Mouse (Mus musculus): Measurements from ENCODE around the gene Rps10. TPM values are rescaled to one million over a fixed set of nuclear protein-coding genes. Genes with fewer than 3 reads are reported as not detected.

The Rps10 gene
- polyA plus RNA-seq (2015; fragmentation: Nextera tagmentation; extraction: Ambion mirVana): 578 and 594 TPM in 2 replicates

GRCm38 (mm10) chr17:27636132-27637020 lies at the start of gene Rps10:
Rps10 (minus strand) TSS chr17:27636669.
- Histone ChIP-seq H3K4me1 (replicated peaks) (peaks cover 49% of the 10 kb centered on the region), H3K27ac (replicated peaks) (peak within 1 kb of the TSS; percentile 93), H3K9ac (peak within 1 kb of the TSS; percentile 89), H3K9me3 (no peaks in the 10 kb centered on the region), H3K27me3 (no peaks in the 10 kb centered on the region), H3K4me2 (peak within 1 kb of the TSS; percentile 97), H3K4me3 (peak within 1 kb of the TSS; percentile 70), H3K36me3 (peaks cover 23% of the 10 kb centered on the region)
- ATAC-seq (ENCODE audit: low read depth): no peak
- WGBS: 19% methylated on average over 18 of the region's 18 CpGs

GRCm38 (mm10) chr17:27685550-27685913 lies 49.1 kb upstream of the Rps10 start:
- peak; percentile 41 for ATAC-seq (ENCODE audit: low read depth)
- 1% methylated on average over 11 of the region's 11 CpGs for WGBS

DNA sequence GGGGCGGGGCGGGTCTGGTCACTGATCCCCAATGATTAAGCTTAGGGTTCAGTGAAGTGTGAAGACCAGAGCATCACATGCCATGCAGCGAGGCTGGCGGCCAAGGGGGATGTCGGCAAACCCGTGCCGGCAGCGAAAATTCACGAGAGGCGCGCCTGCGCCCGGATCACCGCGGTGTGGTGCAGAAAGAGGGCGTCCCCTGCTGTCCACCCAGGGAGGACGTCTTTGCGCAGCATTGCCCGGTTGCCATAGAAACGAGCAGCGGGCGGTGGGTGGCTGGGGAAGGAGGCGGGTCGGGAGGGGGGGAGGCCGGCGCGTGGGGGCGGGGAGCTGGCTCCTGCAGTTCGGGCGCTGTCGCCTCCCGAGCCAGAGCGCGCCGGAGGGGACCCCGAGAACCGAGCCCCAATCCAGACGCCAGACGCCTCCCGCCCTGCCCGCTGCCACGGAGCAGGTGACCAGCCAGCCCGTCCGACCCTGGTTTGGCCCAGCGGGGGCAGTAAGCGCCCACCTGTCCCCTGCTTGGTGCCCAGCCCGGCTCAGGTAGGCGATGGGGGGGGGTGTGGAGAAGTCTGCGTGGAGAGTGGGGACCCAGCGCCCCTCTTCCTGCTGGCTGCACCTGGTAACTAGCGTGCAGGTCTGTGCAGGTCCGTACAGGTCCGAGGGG lies 48.5 kb upstream of the Rps10 start:
- Histone ChIP-seq H3K4me1 (replicated peaks) (peaks cover 34% of the 10 kb centered on the region), H3K36me3 (no peaks in the 10 kb centered on the region), H3K9me3 (no peaks in the 10 kb centered on the region), H3K27ac (replicated peaks) (peak overlapping the region; percentile 49), H3K4me3 (peak overlapping the region; percentile 56), H3K4me2 (peak overlapping the region; percentile 97), H3K9ac (peak overlapping the region; percentile 89), H3K27me3 (peaks cover 7% of the 10 kb centered on the region; the same call in 1 of the 2 replicates)
- under 1% methylated on average over 41 of the region's 53 CpGs for WGBS
- peak; percentile 52 for ATAC-seq (ENCODE audit: low read depth)

More at GRCm38 (mm10) chr17:27685550-27685913, 49.1 kb upstream of the Rps10 start:
- Histone ChIP-seq H3K36me3 (no peaks in the 10 kb centered on the region), H3K9me3 (no peaks in the 10 kb centered on the region), H3K4me3 (peak overlapping the region; percentile 56), H3K4me1 (replicated peaks) (peaks cover 31% of the 10 kb centered on the region), H3K9ac (peak overlapping the region; percentile 89), H3K27me3 (peaks cover 7% of the 10 kb centered on the region; the same call in 1 of the 2 replicates), H3K4me2 (peak overlapping the region; percentile 97), H3K27ac (replicated peaks) (peak overlapping the region; percentile 49; the same call in 1 of the 2 replicates)

- 20% methylated on average over 11 of the region's 11 CpGs for WGBS
- Histone ChIP-seq H3K4me3 (no peak overlapping the region), H3K4me1 (replicated peaks) (peaks cover 34% of the 10 kb centered on the region), H3K9ac (0 out of 2 replicates have a peak overlapping the region, but pooled peaks have one; percentile 12), H3K36me3 (no peaks in the 10 kb centered on the region), H3K27ac (replicated peaks) (peak overlapping the region; percentile 88), H3K27me3 (no peaks in the 10 kb centered on the region), H3K9me3 (no peaks in the 10 kb centered on the region), H3K4me2 (no peak overlapping the region)
- ATAC-seq (ENCODE audit: low read depth): peak; percentile 83
Observed at GRCm38 (mm10) chr17:27678924-27679813, 42.7 kb upstream of the Rps10 start.

DNA sequence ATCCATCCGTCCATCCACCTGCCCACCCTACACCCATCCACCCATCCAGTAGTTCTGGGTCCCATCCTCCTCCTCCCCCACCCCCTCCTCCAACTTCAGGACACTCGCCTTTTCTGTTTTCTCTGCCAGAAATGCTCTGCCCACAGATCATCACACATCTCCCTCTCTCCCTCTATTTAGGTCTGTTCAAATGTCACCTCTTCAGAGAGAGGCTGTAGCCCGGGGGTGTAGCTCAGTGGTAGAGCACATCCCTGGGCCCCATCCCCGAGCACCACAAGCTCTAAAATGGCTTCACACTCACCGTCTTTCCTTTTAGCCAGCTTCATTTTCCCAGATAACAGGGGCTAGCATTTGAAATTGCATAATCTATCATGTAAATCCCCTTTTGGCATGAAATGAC lies 41.3 kb upstream of the Rps10 start:
- Histone ChIP-seq H3K27ac (replicated peaks) (peak overlapping the region; percentile 88), H3K36me3 (no peaks in the 10 kb centered on the region), H3K27me3 (no peaks in the 10 kb centered on the region), H3K4me2 (no peak overlapping the region), H3K4me3 (no peak overlapping the region), H3K4me1 (replicated peaks) (peaks cover 34% of the 10 kb centered on the region), H3K9me3 (no peaks in the 10 kb centered on the region), H3K9ac (no peak overlapping the region)
- no peak for ATAC-seq (ENCODE audit: low read depth)
- 82% methylated on average over 5 of the region's 5 CpGs for WGBS

- WGBS: 77% methylated on average over 7 of the region's 7 CpGs
- no peak overlapping the region for H3K27ac ChIP-seq (replicated peaks)
- no peak overlapping the region for H3K9ac ChIP-seq
- H3K27me3 ChIP-seq: no peaks in the 10 kb centered on the region
- H3K4me2 ChIP-seq: no peak overlapping the region
- no peak for ATAC-seq (ENCODE audit: low read depth)
- H3K36me3 ChIP-seq: no peaks in the 10 kb centered on the region
- H3K4me1 ChIP-seq (replicated peaks): peaks cover 34% of the 10 kb centered on the region
- no peaks in the 10 kb centered on the region for H3K9me3 ChIP-seq
- no peak overlapping the region for H3K4me3 ChIP-seq
Observed at GRCm38 (mm10) chr17:27676270-27676669, 39.8 kb upstream of the Rps10 start.

GRCm38 (mm10) chr17:27675453-27675852 lies 39.0 kb upstream of the Rps10 start:
- no peak overlapping the region for H3K4me2 ChIP-seq
- H3K36me3 ChIP-seq: no peaks in the 10 kb centered on the region
- no peak overlapping the region for H3K4me3 ChIP-seq
- no peak for ATAC-seq (ENCODE audit: low read depth)
- H3K27me3 ChIP-seq: no peaks in the 10 kb centered on the region
- 59% methylated on average over 9 of the region's 9 CpGs for WGBS
- no peaks in the 10 kb centered on the region for H3K9me3 ChIP-seq
- no peak overlapping the region for H3K27ac ChIP-seq (replicated peaks)
- H3K9ac ChIP-seq: no peak overlapping the region
- peaks cover 34% of the 10 kb centered on the region for H3K4me1 ChIP-seq (replicated peaks)

DNA sequence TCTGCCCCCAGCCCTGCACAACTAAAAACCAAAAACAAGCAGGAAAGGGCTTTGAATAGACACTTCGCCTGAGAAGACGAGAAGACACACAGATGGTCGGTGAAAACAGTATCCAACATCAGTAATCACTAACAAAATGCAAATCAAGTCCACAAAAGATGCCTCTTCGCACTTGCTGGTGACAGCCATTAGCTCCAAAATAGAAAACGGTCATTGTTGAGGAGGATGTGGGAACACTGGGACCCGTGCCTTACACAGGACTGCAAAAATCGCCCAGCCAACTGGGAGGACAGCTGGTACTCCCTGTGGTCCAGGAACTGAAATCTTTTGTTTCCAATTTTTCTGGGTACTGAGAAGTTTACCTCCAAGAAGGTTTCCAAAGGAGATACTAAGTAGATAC lies 37.5 kb upstream of the Rps10 start:
- Histone ChIP-seq H3K4me3 (no peak overlapping the region), H3K27ac (replicated peaks) (no peak overlapping the region), H3K9me3 (no peaks in the 10 kb centered on the region), H3K4me2 (no peak overlapping the region), H3K36me3 (no peaks in the 10 kb centered on the region), H3K4me1 (replicated peaks) (peaks cover 20% of the 10 kb centered on the region), H3K9ac (no peak overlapping the region), H3K27me3 (no peaks in the 10 kb centered on the region)
- WGBS: 51% methylated on average over 7 of the region's 7 CpGs
- no peak for ATAC-seq (ENCODE audit: low read depth)

DNA sequence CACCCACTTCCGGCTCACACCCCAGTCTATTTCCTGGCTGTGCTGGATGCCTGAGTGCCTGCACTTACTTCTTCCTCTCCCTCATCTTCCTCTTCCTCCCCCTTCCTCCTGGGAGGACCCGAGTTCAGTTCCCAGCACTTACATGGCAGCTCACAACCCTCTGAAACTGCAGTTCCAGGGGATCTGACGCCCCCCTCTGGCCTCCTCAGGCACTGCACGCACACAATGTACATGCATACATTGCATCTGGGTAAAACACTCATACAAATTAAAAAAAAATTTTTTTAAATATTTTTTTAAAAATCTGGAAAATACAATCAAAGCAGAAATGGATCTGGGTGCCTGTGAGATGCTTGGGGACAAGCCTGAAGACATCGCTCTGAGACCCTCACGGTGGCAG lies 35.3 kb upstream of the Rps10 start:
- H3K4me2 ChIP-seq: no peak overlapping the region
- H3K4me3 ChIP-seq: no peak overlapping the region
- H3K9ac ChIP-seq: no peak overlapping the region
- ATAC-seq (ENCODE audit: low read depth): no peak
- 86% methylated on average over 6 of the region's 6 CpGs for WGBS
- no peaks in the 10 kb centered on the region for H3K9me3 ChIP-seq
- no peaks in the 10 kb centered on the region for H3K36me3 ChIP-seq
- peaks cover 3% of the 10 kb centered on the region for H3K4me1 ChIP-seq (replicated peaks)
- H3K27ac ChIP-seq (replicated peaks): no peak overlapping the region
- no peaks in the 10 kb centered on the region for H3K27me3 ChIP-seq

DNA sequence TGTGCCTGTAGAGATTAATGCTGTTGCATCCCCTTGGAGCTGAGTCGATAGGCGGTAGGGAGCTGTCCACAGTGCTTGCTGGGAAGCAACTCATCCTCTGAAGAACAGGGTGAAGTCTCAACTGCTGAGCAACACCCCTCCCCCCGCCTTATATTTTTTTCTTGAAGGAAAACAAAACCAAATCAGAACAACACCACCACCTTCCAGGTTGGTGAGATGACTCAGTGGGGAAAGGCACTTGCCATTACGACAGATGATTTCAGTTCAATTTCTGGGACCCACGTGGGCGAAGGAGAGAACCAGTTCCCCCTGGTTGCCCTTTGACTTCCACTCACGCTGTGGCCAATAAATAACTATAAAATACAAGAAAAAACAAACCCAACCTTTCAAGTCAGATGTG lies 22.3 kb upstream of the Rps10 start:
- 71% methylated on average over 7 of the region's 7 CpGs for WGBS
- Histone ChIP-seq H3K36me3 (no peaks in the 10 kb centered on the region), H3K4me1 (replicated peaks) (peaks cover 28% of the 10 kb centered on the region), H3K9ac (no peak overlapping the region), H3K27me3 (peaks cover 26% of the 10 kb centered on the region), H3K9me3 (no peaks in the 10 kb centered on the region), H3K4me3 (no peak overlapping the region), H3K27ac (replicated peaks) (no peak overlapping the region), H3K4me2 (no peak overlapping the region)
- ATAC-seq (ENCODE audit: low read depth): no peak

- Histone ChIP-seq H3K27ac (replicated peaks) (no peak overlapping the region), H3K9me3 (no peaks in the 10 kb centered on the region), H3K4me2 (0 out of 2 replicates have a peak overlapping the region, but pooled peaks have one; percentile 72), H3K27me3 (peaks cover 26% of the 10 kb centered on the region), H3K9ac (0 out of 2 replicates have a peak overlapping the region, but pooled peaks have one; percentile 26), H3K4me3 (no peak overlapping the region), H3K4me1 (replicated peaks) (peaks cover 28% of the 10 kb centered on the region), H3K36me3 (no peaks in the 10 kb centered on the region)
- 74% methylated on average over 8 of the region's 8 CpGs for WGBS
- ATAC-seq (ENCODE audit: low read depth): no peak
Observed at GRCm38 (mm10) chr17:27657123-27657522, 20.7 kb upstream of the Rps10 start.
